Mouse (Mus musculus) C2C12 (cell line): ENCODE data around the gene Psmb9.

Experiments used
- CEBPB ChIP-seq: IDR thresholded peaks from one replicate; pipeline ENCODE4 v1.6.1; 2011; ENCODE audit warnings: low read depth, mild to moderate bottlenecking, control low read depth, moderate library complexity
- CTCF ChIP-seq: IDR thresholded peaks from one replicate; pipeline ENCODE4 v1.5.1; 2011; ENCODE audit not compliant: control insufficient read depth, insufficient read depth, insufficient read length
- FOSL1 ChIP-seq: IDR thresholded peaks from one replicate; pipeline ENCODE4 v1.8.0; 2011; ENCODE audit warnings: mild to moderate bottlenecking, low read length; ENCODE audit not compliant: poor library complexity, insufficient read depth, severe bottlenecking
- MAX ChIP-seq: IDR thresholded peaks from one replicate; pipeline ENCODE4 v1.6.1; 2011; ENCODE audit warnings: mild to moderate bottlenecking, control low read depth
- MYOD1 ChIP-seq: IDR thresholded peaks from one replicate; pipeline ENCODE4 v1.6.1; 2011; ENCODE audit warnings: low read depth; ENCODE audit not compliant: control insufficient read depth, insufficient read length
- MYOG ChIP-seq: IDR thresholded peaks from one replicate; pipeline ENCODE4 v1.6.1; 2011; ENCODE audit not compliant: control insufficient read depth, insufficient read length; ENCODE audit errors: extremely low read depth
- USF1 ChIP-seq: IDR thresholded peaks from one replicate; pipeline ENCODE4 v1.6.1; 2011; ENCODE audit warnings: low read depth, mild to moderate bottlenecking, control low read depth, moderate library complexity

GRCm38 (mm10) chr17:34179019-34179418, 8.5 kb downstream of the Psmb9 start:
- TF ChIP-seq CTCF (no peak), CEBPB (no peak), MAX (no peak), USF1 (no peak), FOSL1 (no peak), MYOG (no peak), MYOD1 (no peak)
